Mouse (Mus musculus) spleen, adult 2 months (tissue): ENCODE data around the gene Arhgap10. TPM values are rescaled to one million over a fixed set of nuclear protein-coding genes. Genes with fewer than 3 reads are reported as not detected.

ENCODE experiments used
- DNase-seq, 2 experiments: peaks; one replicate each; pipeline versions ENCODE4 v3.0.0 to v3.0.0-alpha.2; 2012 to 2021; ENCODE audit warnings: low spot score in 2 of 2, low read depth in 1 of 2
- H3K27ac ChIP-seq: fragments of 200-500 bp; 2 replicates; pipeline ENCODE4 v1.5.1; 2012; ENCODE audit warnings: low read length, inconsistent platforms; ENCODE audit not compliant: insufficient read depth
- H3K27me3 ChIP-seq: fragments of 200-500 bp; 2 replicates; pipeline ENCODE4 v1.6.1; 2012; ENCODE audit warnings: mild to moderate bottlenecking, moderate library complexity, low read length, inconsistent platforms; ENCODE audit not compliant: control insufficient read depth, insufficient read depth
- H3K36me3 ChIP-seq: fragments of 200-500 bp; 2 replicates; pipeline ENCODE4 v1.6.1; 2012; ENCODE audit warnings: mild to moderate bottlenecking, low read length, inconsistent platforms; ENCODE audit not compliant: control insufficient read depth, insufficient read depth
- H3K4me1 ChIP-seq: fragments of 200-500 bp; 2 replicates; pipeline ENCODE4 v1.6.1; 2011; ENCODE audit warnings: inconsistent platforms; ENCODE audit not compliant: control insufficient read depth, insufficient read depth, insufficient read length
- H3K4me3 ChIP-seq: fragments of 200-500 bp; 2 replicates; pipeline ENCODE4 v1.5.1; 2011; ENCODE audit warnings: mild to moderate bottlenecking, inconsistent platforms; ENCODE audit not compliant: insufficient read depth, insufficient read length; ENCODE audit errors: extremely low read depth
- CTCF ChIP-seq: fragments of 200-500 bp; IDR thresholded peaks from 2 replicates; pipeline ENCODE4 v1.5.1; 2011; ENCODE audit warnings: mild to moderate bottlenecking, inconsistent platforms; ENCODE audit not compliant: insufficient read depth, insufficient read length, insufficient replicate concordance; ENCODE audit errors: extremely low read depth
- POLR2A ChIP-seq: fragments of 200-500 bp; IDR thresholded peaks from 2 replicates; pipeline ENCODE4 v1.6.1; 2011; ENCODE audit warnings: low read depth, low read length, inconsistent platforms
- WGBS: fragments of 180-500 bp; shearing (Covaris S2); methylation state at CpG from one replicate; pipeline ENCODE4 v1.1.7; 2018; 5-methylcytosine and 5-hydroxymethylcytosine counted together
- polyA plus RNA-seq: library from polyadenylated mRNA; depleted of rRNA; stranded (reverse); fragments of >200 nt; gene quantifications from 2 replicates; pipeline ENCODE4 v1.2.3, GENCODE M21; 2012

Gene Arhgap10
- polyA plus RNA-seq, 1 experiment: 4.3 TPM

DNA sequence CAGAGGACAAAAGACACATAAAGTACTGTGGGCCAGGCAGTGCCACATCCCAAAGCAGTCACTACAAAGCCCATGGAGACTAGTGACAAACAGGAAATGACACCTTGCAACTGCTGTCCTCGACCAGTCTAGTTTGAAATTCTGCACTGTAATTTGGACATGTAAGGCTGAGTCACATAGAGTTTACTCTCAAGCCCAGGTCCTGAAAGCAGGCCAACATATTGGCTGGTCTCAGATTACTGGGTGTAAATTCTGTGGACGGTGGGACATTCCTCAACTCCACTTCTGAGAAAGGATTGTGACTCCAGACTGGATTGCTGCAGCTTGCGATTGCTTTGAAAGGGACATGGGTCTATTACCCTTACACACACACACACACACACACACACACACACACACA, 229.7 kb downstream of the Arhgap10 start:
- TF ChIP-seq CTCF: no peak
- TF ChIP-seq POLR2A: no peak
- no peaks in the 10 kb centered on the region for H3K27me3 ChIP-seq
- H3K4me1 ChIP-seq: no peaks in the 10 kb centered on the region
- no peak for DNase-seq
- H3K36me3 ChIP-seq: no peaks in the 10 kb centered on the region
- H3K27ac ChIP-seq: no peak overlapping the region
- 69% methylated on average over 3 of the region's 3 CpGs for WGBS
- no peak overlapping the region for H3K4me3 ChIP-seq

DNA sequence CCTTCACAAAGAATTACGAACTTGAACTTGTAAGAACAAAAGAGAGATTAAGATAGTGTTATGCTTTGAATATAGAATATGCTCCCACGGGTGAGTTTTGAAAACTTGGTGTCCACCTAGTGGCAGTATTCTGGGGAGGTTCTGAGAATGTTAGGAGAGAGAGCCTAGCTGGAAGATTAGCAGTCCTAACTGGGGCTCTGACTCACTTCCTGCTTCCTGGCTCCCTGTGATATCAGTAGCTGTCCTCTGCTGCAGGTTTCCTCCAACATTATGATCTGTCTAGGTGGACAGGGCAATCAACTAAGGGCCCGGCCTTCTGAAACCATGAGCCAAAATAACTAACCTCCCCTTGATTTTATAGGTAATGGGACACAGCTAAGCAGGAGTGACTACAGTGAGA, 233.3 kb downstream of the Arhgap10 start:
- Histone ChIP-seq H3K4me3 (no peak overlapping the region), H3K27me3 (no peaks in the 10 kb centered on the region), H3K36me3 (no peaks in the 10 kb centered on the region), H3K27ac (no peak overlapping the region), H3K4me1 (peaks cover 3% of the 10 kb centered on the region; the same call in 1 of the 2 replicates)
- TF ChIP-seq POLR2A: no peak
- no peak for TF ChIP-seq CTCF
- 80% methylated on average over 3 of the region's 3 CpGs for WGBS
- DNase-seq: no peak

DNA sequence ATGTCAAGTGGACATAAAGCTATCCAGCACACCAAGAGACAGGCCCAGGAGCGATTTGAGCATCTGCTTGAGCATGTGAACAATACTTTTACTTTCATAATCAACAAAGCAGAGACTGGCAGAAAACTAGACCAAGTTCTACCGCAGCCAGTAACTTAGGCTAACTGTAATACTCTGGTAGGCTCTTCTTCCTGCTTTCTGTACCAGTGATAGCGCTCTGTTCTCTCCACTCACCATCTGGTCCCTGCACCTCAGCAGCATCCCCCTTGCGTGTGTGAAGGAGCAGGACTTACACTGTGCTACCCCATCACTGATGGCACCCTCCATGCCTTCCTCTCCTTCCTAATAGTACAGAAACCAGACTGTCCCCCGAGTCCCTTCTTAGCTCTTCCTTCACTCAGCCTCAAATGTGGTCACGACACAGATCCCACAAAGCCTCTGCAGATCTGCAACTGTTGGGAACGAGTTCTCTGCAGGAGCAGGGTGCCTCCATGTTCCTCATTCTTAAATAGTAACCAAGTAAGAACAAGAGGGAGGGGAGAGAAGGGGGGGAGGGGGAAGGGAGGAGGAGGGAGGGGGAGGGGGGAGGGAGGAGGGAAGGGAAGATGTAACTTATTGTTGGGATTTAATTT, 235.0 kb downstream of the Arhgap10 start:
- H3K27me3 ChIP-seq: no peaks in the 10 kb centered on the region
- no peak overlapping the region for H3K4me3 ChIP-seq
- H3K27ac ChIP-seq: no peak overlapping the region
- H3K4me1 ChIP-seq: peaks cover 3% of the 10 kb centered on the region; the same call in 1 of the 2 replicates
- 40% methylated on average over 7 of the region's 7 CpGs for WGBS
- no peak for DNase-seq
- TF ChIP-seq CTCF (no peak), POLR2A (no peak)
- no peaks in the 10 kb centered on the region for H3K36me3 ChIP-seq

DNA sequence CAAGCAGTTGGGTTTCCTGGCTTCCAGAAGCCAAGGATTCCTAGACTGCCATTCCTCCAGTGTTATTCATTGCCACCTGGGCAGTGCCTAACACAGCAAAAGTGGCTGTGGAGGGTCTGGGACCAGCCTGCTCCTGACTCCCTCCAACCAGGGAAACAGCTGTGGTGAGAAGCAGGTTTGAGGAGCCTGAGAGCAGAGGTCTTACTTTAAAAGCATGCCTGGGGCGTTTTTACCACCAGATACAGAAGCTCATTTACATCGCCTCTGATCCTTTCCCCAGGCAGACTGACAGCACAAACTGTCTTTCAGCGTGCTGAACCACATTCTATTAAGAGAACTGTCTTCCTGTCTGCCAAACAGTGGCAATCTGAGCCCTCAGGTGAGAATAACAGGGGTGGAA, 237.8 kb downstream of the Arhgap10 start:
- TF ChIP-seq CTCF (no peak), POLR2A (no peak)
- Histone ChIP-seq H3K4me3 (no peak overlapping the region), H3K27ac (no peak overlapping the region), H3K27me3 (no peaks in the 10 kb centered on the region), H3K4me1 (peaks cover 3% of the 10 kb centered on the region), H3K36me3 (no peaks in the 10 kb centered on the region)
- 63% methylated on average over 3 of the region's 3 CpGs for WGBS
- DNase-seq: no peak

DNA sequence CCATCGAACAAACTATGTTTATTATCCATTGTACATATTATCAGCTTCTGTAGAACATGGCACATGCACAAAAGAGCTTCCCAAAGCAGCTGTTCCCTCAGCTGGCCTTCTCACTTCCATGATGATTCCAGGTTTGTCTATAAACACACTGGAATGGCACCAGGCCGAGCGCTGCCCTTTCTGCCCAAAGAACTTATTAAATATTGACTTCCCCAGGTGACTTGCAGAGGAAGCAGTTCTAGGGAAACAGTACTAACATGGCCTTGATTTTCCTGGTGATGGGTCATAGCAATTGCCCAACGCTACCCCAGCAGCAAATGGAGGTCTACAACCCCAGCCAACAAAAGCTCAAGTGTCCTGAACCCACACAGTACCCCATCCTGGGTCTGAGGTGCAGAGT, 239.5 kb downstream of the Arhgap10 start:
- TF ChIP-seq CTCF (no peak), POLR2A (no peak)
- Histone ChIP-seq H3K27ac (no peak overlapping the region), H3K27me3 (no peaks in the 10 kb centered on the region), H3K4me1 (peaks cover 3% of the 10 kb centered on the region), H3K4me3 (no peak overlapping the region), H3K36me3 (no peaks in the 10 kb centered on the region)
- WGBS: 94% methylated on average over 4 of the region's 4 CpGs
- no peak for DNase-seq

DNA sequence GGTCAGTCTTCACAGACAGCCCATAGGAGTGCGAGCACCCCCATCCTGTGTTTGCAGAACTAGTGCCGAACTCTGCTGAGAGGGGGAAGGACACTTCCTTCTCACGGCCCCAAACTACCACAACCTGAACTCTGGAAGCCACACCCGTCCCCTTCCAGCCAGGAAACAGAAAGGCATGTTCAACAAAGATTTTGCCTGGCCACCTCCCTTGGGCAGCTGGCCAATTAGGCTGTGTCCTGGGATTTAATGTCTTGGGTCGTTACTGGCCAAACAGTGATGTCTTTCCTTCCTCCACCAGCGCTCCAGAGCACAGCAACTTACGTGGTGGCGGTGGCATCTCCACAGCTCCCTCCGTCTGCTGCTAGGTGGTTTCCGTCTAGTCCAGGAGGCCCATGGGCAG, 240.9 kb downstream of the Arhgap10 start:
- DNase-seq: no peak
- H3K36me3 ChIP-seq: no peaks in the 10 kb centered on the region
- H3K27me3 ChIP-seq: no peaks in the 10 kb centered on the region
- no peak for TF ChIP-seq POLR2A
- no peak for TF ChIP-seq CTCF
- H3K4me3 ChIP-seq: no peak overlapping the region
- no peak overlapping the region for H3K27ac ChIP-seq
- no peaks in the 10 kb centered on the region; the same call in 1 of the 2 replicates for H3K4me1 ChIP-seq
- WGBS: 44% methylated on average over 10 of the region's 10 CpGs

DNA sequence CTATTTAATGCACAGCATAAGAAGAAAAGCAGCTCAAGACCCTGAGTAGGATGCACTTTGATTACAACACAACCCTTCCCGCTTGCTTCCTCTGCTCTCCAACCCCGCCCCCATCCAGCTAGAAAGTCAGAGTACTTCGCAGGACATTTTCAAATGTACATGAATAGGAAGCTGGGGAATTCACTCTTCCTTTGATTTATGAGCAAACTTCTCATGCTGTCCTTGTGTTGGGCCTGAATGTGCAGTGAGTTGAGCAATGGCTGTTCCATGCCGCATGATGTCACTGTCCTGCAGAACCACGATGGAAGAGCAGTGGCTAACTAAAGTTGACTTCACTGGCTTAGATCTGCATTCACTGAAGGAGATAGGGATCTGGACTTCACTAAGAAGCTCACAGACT, 242.2 kb downstream of the Arhgap10 start:
- Histone ChIP-seq H3K36me3 (no peaks in the 10 kb centered on the region), H3K4me1 (no peaks in the 10 kb centered on the region; the same call in 1 of the 2 replicates), H3K4me3 (no peak overlapping the region), H3K27me3 (no peaks in the 10 kb centered on the region), H3K27ac (no peak overlapping the region)
- TF ChIP-seq CTCF: no peak
- TF ChIP-seq POLR2A: no peak
- WGBS: 91% methylated on average over 5 of the region's 5 CpGs
- DNase-seq: no peak
